20 mouse cellular contexts compared by ENCODE assay signal in genomic region chr17:73095070-73095469, GRCm38 (mm10). TPM values are rescaled to one million over a fixed set of nuclear protein-coding genes. Genes with fewer than 3 reads are reported as not detected.
DNase-seq lines count a peak whose midpoint lies in the region; ATAC-seq and TF ChIP-seq lines count a peak whose summit lies in the region.
"Had no signal": no experiment of that assay in that cellular context is flagged by ENCODE, and none has a peak within 500 bp of the region (broad histone marks: within the 10 kb centered on the region; RNA-seq: fewer than 3 reads in every experiment).

No protein-coding gene starts in this region.

- H3K4me1 ChIP-seq in heart, adult 2 months (ENCODE audit: control insufficient read depth, insufficient read depth, low read length) = no peaks in the 10 kb centered on the region
- peaks cover 3 to 16% of the 10 kb centered on the region in 2 experiments; a peak in 2 of 4 replicates for H3K4me1 ChIP-seq in CH12.LX (ENCODE audit: control insufficient read depth in 1 of 2, insufficient read depth in 2 of 2)
- peaks cover 4% of the 10 kb centered on the region; the same call in 1 of the 2 replicates for H3K4me1 ChIP-seq in spleen, adult 2 months (ENCODE audit: control insufficient read depth, insufficient read depth, insufficient read length)
- no peaks in the 10 kb centered on the region for H3K4me1 ChIP-seq in kidney, embryonic 16.5 days (ENCODE audit: insufficient read depth, low read length)
- H3K4me1 ChIP-seq: heart, embryonic 13.5 days; liver, embryonic 15.5 days had no signal

- H3K36me3 ChIP-seq in heart, adult 2 months (ENCODE audit: control insufficient read depth, insufficient read depth, low read length) = no peaks in the 10 kb centered on the region
- no peaks in the 10 kb centered on the region for H3K36me3 ChIP-seq in CH12.LX (replicated peaks in 1 of 2; ENCODE audit: control insufficient read depth in 1 of 2, insufficient read depth in 1 of 2, low read length in 1 of 2)
- no peaks in the 10 kb centered on the region for H3K36me3 ChIP-seq in spleen, adult 2 months (ENCODE audit: control insufficient read depth, insufficient read depth, low read length)
- H3K36me3 ChIP-seq in kidney, embryonic 16.5 days (ENCODE audit: insufficient read depth, low read length) = no peaks in the 10 kb centered on the region
- H3K36me3 ChIP-seq: embryonic facial prominence, embryonic 15.5 days; heart, embryonic 13.5 days; liver, embryonic 15.5 days had no signal

- no peak for TF ChIP-seq EP300 in heart, adult 2 months (IDR thresholded peaks at IDR 0.05; ENCODE audit: insufficient read depth, low read depth, low read length)
- no peak for TF ChIP-seq EP300 in CH12.LX (IDR thresholded peaks at IDR 0.05; ENCODE audit: low read length)

- TF ChIP-seq RAD21 in CH12.LX (IDR thresholded peaks at IDR 0.05; ENCODE audit: low read depth, low read length) = no peak

- dilution Hi-C loops in CH12.LX (cut with MboI; ENCODE audit: extremely low pct_ligation_motif_present, extremely low pct_unique_long_range_greater_than_20kb, low sequenced_read_pairs) = no loop called here

- WGBS in heart, adult 2 months = 90% methylated on average over 11 of the region's 11 CpGs
- WGBS in spleen, adult 2 months = 28% methylated on average over 11 of the region's 11 CpGs
- WGBS in kidney, embryonic 16.5 days = 89% methylated on average over 11 of the region's 11 CpGs

- no peak overlapping the region for H3K4me3 ChIP-seq in heart, adult 2 months
- H3K4me3 ChIP-seq in CH12.LX (replicated peaks in 1 of 3; ENCODE audit: low read depth in 2 of 3, low read length in 2 of 3, poor library complexity in 1 of 3) = peak overlapping the region in 1 of 3 experiments; percentile 0
- no peak overlapping the region for H3K4me3 ChIP-seq in spleen, adult 2 months (ENCODE audit: extremely low read depth, insufficient read depth, insufficient read length)
- H3K4me3 ChIP-seq in kidney, embryonic 16.5 days (ENCODE audit: low read length) = no peak overlapping the region
- H3K4me3 ChIP-seq: embryonic facial prominence, embryonic 15.5 days; heart, embryonic 13.5 days; layer of hippocampus, adult 2 months; liver, embryonic 15.5 days had no signal

- no peak for TF ChIP-seq POLR2A in heart, adult 2 months (IDR thresholded peaks at IDR 0.05; ENCODE audit: insufficient read depth, low read depth, low read length)
- no peak for TF ChIP-seq POLR2A in CH12.LX (IDR thresholded peaks at IDR 0.05; ENCODE audit: low read depth, low read length)
- no peak for TF ChIP-seq POLR2A in spleen, adult 2 months (IDR thresholded peaks at IDR 0.05; ENCODE audit: low read depth, low read length)

- no peak overlapping the region for H3K9ac ChIP-seq in heart, adult 2 months (ENCODE audit: low read depth, low read length)
- 0 out of 2 replicates have a peak overlapping the region, but pooled peaks have one; percentile 11 for H3K9ac ChIP-seq in CH12.LX (ENCODE audit: insufficient read depth, low read depth)
- H3K9ac ChIP-seq in kidney, embryonic 16.5 days (replicated peaks; ENCODE audit: low read length) = no peak overlapping the region
- H3K9ac ChIP-seq: embryonic facial prominence, embryonic 15.5 days; forebrain, postnatal 0 days; heart, embryonic 13.5 days; liver, embryonic 15.5 days had no signal

- peak overlapping the region; percentile 25 for H3K4me2 ChIP-seq in CH12.LX (ENCODE audit: insufficient read depth, low read depth, poor library complexity, severe bottlenecking)
- no peak overlapping the region for H3K4me2 ChIP-seq in kidney, embryonic 16.5 days (replicated peaks; ENCODE audit: low read depth, low read length)
- H3K4me2 ChIP-seq: embryonic facial prominence, embryonic 15.5 days; heart, embryonic 13.5 days; liver, embryonic 15.5 days; midbrain, embryonic 11.5 days had no signal

- peak; percentile 89 for DNase-seq in heart, adult 11 months
- DNase-seq in heart, adult 2 months = no peak
- no peak for DNase-seq in CH12.LX (ENCODE audit: extremely low read depth)
- peak; percentile 42 for DNase-seq in spleen, adult 2 months (ENCODE audit: low read depth in 1 of 2, low spot score in 2 of 2)
- no peak for DNase-seq in Muller cell, postnatal 12 days (ENCODE audit: inconsistent ontology term)
- no peak for DNase-seq in right cerebral cortex, adult 18-20 months
- DNase-seq: adrenal gland, adult 8-10 months; cerebellum, adult 11-12 months; cerebellum, postnatal 25 days; forebrain, postnatal 0 days; kidney, postnatal 14 days; layer of hippocampus, postnatal 36 days had no signal

- no peak for TF ChIP-seq CTCF in heart, adult 2 months (IDR thresholded peaks at IDR 0.05)
- TF ChIP-seq CTCF in CH12.LX (conservative IDR thresholded peaks at IDR 0.05 in 1 of 2, IDR thresholded peaks at IDR 0.05 in 1 of 2; ENCODE audit: low read depth in 2 of 2, low read length in 2 of 2) = no peak
- no peak for TF ChIP-seq CTCF in spleen, adult 2 months (IDR thresholded peaks at IDR 0.05; ENCODE audit: extremely low read depth, insufficient read depth, insufficient read length, insufficient replicate concordance)

- in situ Hi-C loops in CH12.LX (cut with MboI; ENCODE audit: low pct_ligation_motif_present, low pct_unique_long_range_greater_than_20kb, low sequenced_read_pairs) = no loop called here

- H3K79me2 ChIP-seq in heart, adult 2 months (replicated peaks; ENCODE audit: control insufficient read depth, insufficient read depth, low read length) = no peaks in the 10 kb centered on the region
- H3K79me2 ChIP-seq in CH12.LX (replicated peaks; ENCODE audit: control insufficient read depth, extremely low read depth, insufficient read depth, poor library complexity, severe bottlenecking) = no peaks in the 10 kb centered on the region

- ATAC-seq in granulocyte monocyte progenitor cell, adult 5-6 weeks (replicated peaks; ENCODE audit: poor library complexity, severe bottlenecking) = peak; percentile 86
- no peak for ATAC-seq in kidney, embryonic 16.5 days (ENCODE audit: low FRiP score, low TSS enrichment)
- ATAC-seq: forebrain, postnatal 0 days; hindbrain, embryonic 16.5 days had no signal

- no peaks in the 10 kb centered on the region for H3K9me3 ChIP-seq in CH12.LX (replicated peaks; ENCODE audit: low read length)
- H3K9me3 ChIP-seq in kidney, embryonic 16.5 days (ENCODE audit: low read length) = no peaks in the 10 kb centered on the region
- H3K9me3 ChIP-seq: embryonic facial prominence, embryonic 15.5 days; heart, embryonic 13.5 days; liver, embryonic 15.5 days had no signal

- no peaks in the 10 kb centered on the region for H3K27me3 ChIP-seq in heart, adult 2 months (ENCODE audit: control insufficient read depth, insufficient read depth, low read length)
- no peaks in the 10 kb centered on the region for H3K27me3 ChIP-seq in CH12.LX (replicated peaks)
- no peaks in the 10 kb centered on the region for H3K27me3 ChIP-seq in spleen, adult 2 months (ENCODE audit: control insufficient read depth, insufficient read depth, low read length)
- no peaks in the 10 kb centered on the region for H3K27me3 ChIP-seq in kidney, embryonic 16.5 days (ENCODE audit: insufficient read depth, low read length)
- H3K27me3 ChIP-seq: embryonic facial prominence, embryonic 15.5 days; heart, embryonic 13.5 days had no signal

- no peak overlapping the region for H3K27ac ChIP-seq in heart, adult 2 months
- H3K27ac ChIP-seq in CH12.LX (ENCODE audit: insufficient read depth, low read depth) = no peak overlapping the region
- H3K27ac ChIP-seq in spleen, adult 2 months (ENCODE audit: insufficient read depth, low read length) = peak overlapping the region; percentile 26
- no peak overlapping the region for H3K27ac ChIP-seq in kidney, embryonic 16.5 days (ENCODE audit: low read length)
- H3K27ac ChIP-seq: embryonic facial prominence, embryonic 15.5 days; heart, embryonic 13.5 days; layer of hippocampus, adult 2 months; liver, embryonic 15.5 days had no signal

- intact Hi-C loops in heart, adult 2 months (cut with DNase I) = loop anchor here (5.0 kb wide), 2 partner anchors 202 to 238 kb away; no protein-coding TSS in a partner anchor

TF ChIP-seq in CH12.LX, 34 proteins besides CTCF, POLR2A, EP300 and RAD21:
- TF ChIP-seq MYC (IDR thresholded peaks at IDR 0.05; ENCODE audit: low read depth, low read length) (no peak), JUN (IDR thresholded peaks at IDR 0.05; ENCODE audit: insufficient read depth, low read depth, low read length) (no peak), USF1 (IDR thresholded peaks at IDR 0.05; ENCODE audit: low read depth, low read length) (no peak), NRF1 (IDR thresholded peaks at IDR 0.05; ENCODE audit: low read depth, low read length) (no peak), PAX5 (IDR thresholded peaks at IDR 0.05; ENCODE audit: low read length) (no peak), SMC3 (IDR thresholded peaks at IDR 0.05; ENCODE audit: low read depth, low read length) (no peak), CHD2 (IDR thresholded peaks at IDR 0.05; ENCODE audit: low read length) (no peak), UBTF (IDR thresholded peaks at IDR 0.05; ENCODE audit: low read depth, low read length) (no peak), MXI1 (IDR thresholded peaks at IDR 0.05; ENCODE audit: low read depth, low read length) (no peak), MAX (IDR thresholded peaks at IDR 0.05; ENCODE audit: low read length) (no peak)

RNA-seq across cellular contexts. Expression of gene Lclat1, which starts 12.7 kb away (rescaled TPM):
- total RNA-seq in heart, adult 2 months (2021) = 100 to 1,000 TPM; 100 to 104 TPM
- polyA plus RNA-seq in heart, adult 2 months (2012; rRNA removed) = 30.2 and 65.1 TPM in 2 replicates
- total RNA-seq in CH12.LX (2012; rRNA removed) (6.2 and 7.0 TPM in 2 replicates), CH12.LX (2014; rRNA removed) (5.1 and 6.3 TPM in 2 replicates)
- 7.7 and 9.6 TPM in 2 replicates for polyA plus RNA-seq in CH12.LX (2012; ENCODE audit: insufficient read length, low read depth)
- total RNA-seq in granulocyte monocyte progenitor cell, adult 5-6 weeks (2014; fragmentation: Nextera tagmentation) = 14.3 and 27.5 TPM in 2 replicates
- 11.0 and 12.8 TPM in 2 replicates for total RNA-seq in granulocyte monocyte progenitor cell, adult 5-6 weeks (2017)
- 3.0 and 6.8 TPM in 2 replicates for polyA plus RNA-seq in spleen, adult 2 months (2012; rRNA removed)
- 16.9 and 20.0 TPM in 2 replicates for polyA plus RNA-seq in kidney, embryonic 16.5 days (2015; fragmentation: Nextera tagmentation; extraction: Ambion mirVana)

Comparison
In these comparisons a context has a peak if more than half of its experiments do, and no peak if none do; other contexts are left out.
1. DNase-seq: peak in heart, adult 11 months (single experiment) and spleen, adult 2 months (2 of 2); none in heart, adult 2 months (0 of 2), CH12.LX (single experiment), Muller cell, postnatal 12 days (single experiment) and right cerebral cortex, adult 18-20 months (single experiment).